Mouse (Mus musculus): Measurements from ENCODE around the gene Casd1.

GRCm38 (mm10) chr6:4658861-4659260 lies 58.2 kb downstream of the Casd1 start:
- TF ChIP-seq CTCF (IDR thresholded peaks at IDR 0.05; ENCODE audit: extremely low read depth, insufficient read depth, insufficient read length, insufficient replicate concordance) (no peak), POLR2A (IDR thresholded peaks at IDR 0.05; ENCODE audit: low read depth, low read length) (no peak)
